Mouse (Mus musculus) CH12.LX (cell line): ENCODE results near the gene Mgat4d. TPM values are rescaled to one million over a fixed set of nuclear protein-coding genes. Genes with fewer than 3 reads are reported as not detected.

ENCODE experiments used
- DNase-seq: peaks from one replicate; pipeline ENCODE4 v3.0.0-alpha.2; 2013; ENCODE audit errors: extremely low read depth
- H3K27ac ChIP-seq: 2 replicates; pipeline ENCODE4 v1.5.1; 2012; ENCODE audit warnings: low read depth, mild to moderate bottlenecking, control low read depth, moderate library complexity; ENCODE audit not compliant: insufficient read depth
- H3K27me3 ChIP-seq: replicated peaks from 2 replicates; pipeline ENCODE3; 2012; ENCODE audit warnings: inconsistent platforms
- H3K36me3 ChIP-seq, 2 experiments: replicated peaks in 1 of 2; 2 replicates each; pipeline versions ENCODE3 to v1.6.1; 2012; ENCODE audit warnings: inconsistent platforms in 1 of 2, low read length in 1 of 2, mild to moderate bottlenecking in 1 of 2, mixed read lengths in 1 of 2, moderate library complexity in 1 of 2; ENCODE audit not compliant: control insufficient read depth in 1 of 2, insufficient read depth in 1 of 2
- H3K4me1 ChIP-seq, 2 experiments: 2 replicates each; pipeline ENCODE4 v1.6.1; 2012; ENCODE audit warnings: inconsistent platforms in 1 of 2, moderate library complexity in 1 of 2; ENCODE audit not compliant: insufficient read depth in 2 of 2, control insufficient read depth in 1 of 2
- H3K4me2 ChIP-seq: 2 replicates; pipeline ENCODE4 v1.6.1; 2012; ENCODE audit warnings: low read depth, mild to moderate bottlenecking, control low read depth; ENCODE audit not compliant: poor library complexity, insufficient read depth, severe bottlenecking
- H3K4me3 ChIP-seq, 3 experiments: fragments of 150-350 bp in 1 of 3; sonication (generic) in 1 of 3; replicated peaks in 1 of 3; 2 replicates each; pipeline versions ENCODE3 to v1.5.1; 2011 to 2012; ENCODE audit warnings: low read depth in 2 of 3, low read length in 2 of 3, mild to moderate bottlenecking in 2 of 3, moderate library complexity in 2 of 3, control low read depth in 1 of 3, improper control_type of control experiment in 1 of 3, inconsistent platforms in 1 of 3, mixed read lengths in 1 of 3; ENCODE audit not compliant: poor library complexity in 1 of 3
- H3K79me2 ChIP-seq: replicated peaks from 2 replicates; pipeline ENCODE4 v1.6.1; 2012; ENCODE audit warnings: mild to moderate bottlenecking, moderate library complexity; ENCODE audit not compliant: control insufficient read depth, poor library complexity, insufficient read depth, severe bottlenecking; ENCODE audit errors: extremely low read depth
- H3K9ac ChIP-seq: 2 replicates; pipeline ENCODE4 v1.6.1; 2012; ENCODE audit warnings: low read depth, mild to moderate bottlenecking, control low read depth, moderate library complexity; ENCODE audit not compliant: insufficient read depth
- H3K9me3 ChIP-seq: replicated peaks from 2 replicates; pipeline ENCODE3; 2012; ENCODE audit warnings: low read length, inconsistent platforms, mixed read lengths
- BHLHE40 ChIP-seq: IDR thresholded peaks from 2 replicates; pipeline ENCODE4 v1.6.1; 2011; ENCODE audit warnings: mild to moderate bottlenecking, low read depth, low read length, improper control_type of control experiment
- CHD2 ChIP-seq: IDR thresholded peaks from 2 replicates; pipeline ENCODE4 v1.6.1; 2011; ENCODE audit warnings: low read length, improper control_type of control experiment
- CTCF ChIP-seq, 2 experiments: IDR thresholded peaks in 1 of 2; conservative IDR thresholded peaks in 1 of 2; 2 replicates each; pipeline ENCODE4 v1.5.1; 2011 to 2012; ENCODE audit warnings: low read depth in 2 of 2, low read length in 2 of 2, improper control_type of control experiment in 1 of 2, inconsistent platforms in 1 of 2, mild to moderate bottlenecking in 1 of 2, moderate library complexity in 1 of 2
- ELF1 ChIP-seq: IDR thresholded peaks from 2 replicates; pipeline ENCODE4 v1.6.1; 2014; ENCODE audit warnings: low read depth, mild to moderate bottlenecking, inconsistent platforms, low read length, improper control_type of control experiment
- ETS1 ChIP-seq: conservative IDR thresholded peaks from 2 replicates; pipeline ENCODE4 v1.6.1; 2012; ENCODE audit warnings: low read depth, mild to moderate bottlenecking, inconsistent platforms, low read length, improper control_type of control experiment, moderate library complexity
- HCFC1 ChIP-seq: IDR thresholded peaks from 2 replicates; pipeline ENCODE4 v1.6.1; 2012; ENCODE audit warnings: low read depth, mild to moderate bottlenecking, inconsistent platforms, low read length, improper control_type of control experiment
- MAFK ChIP-seq: IDR thresholded peaks from 2 replicates; pipeline ENCODE4 v1.6.1; 2011; ENCODE audit warnings: low read length, improper control_type of control experiment; ENCODE audit not compliant: insufficient replicate concordance
- MAX ChIP-seq: IDR thresholded peaks from 2 replicates; pipeline ENCODE4 v1.6.1; 2011; ENCODE audit warnings: low read length, improper control_type of control experiment
- MAZ ChIP-seq: IDR thresholded peaks from 2 replicates; pipeline ENCODE4 v1.6.1; 2012; ENCODE audit warnings: low read depth, mild to moderate bottlenecking, inconsistent platforms, low read length, improper control_type of control experiment, moderate library complexity
- MEF2A ChIP-seq: IDR thresholded peaks from 2 replicates; pipeline ENCODE4 v1.6.1; 2014; ENCODE audit warnings: low read depth, mild to moderate bottlenecking, inconsistent platforms, low read length, improper control_type of control experiment, borderline replicate concordance
- NELFE ChIP-seq: IDR thresholded peaks from 2 replicates; pipeline ENCODE4 v1.6.1; 2011; ENCODE audit warnings: low read depth, low read length, improper control_type of control experiment
- NRF1 ChIP-seq: IDR thresholded peaks from 2 replicates; pipeline ENCODE4 v1.6.1; 2014; ENCODE audit warnings: low read depth, mild to moderate bottlenecking, inconsistent platforms, low read length, improper control_type of control experiment, moderate library complexity
- PAX5 ChIP-seq: IDR thresholded peaks from 2 replicates; pipeline ENCODE4 v1.6.1; 2012; ENCODE audit warnings: low read length, inconsistent platforms, mixed read lengths
- POLR2A ChIP-seq: IDR thresholded peaks from 2 replicates; pipeline ENCODE4 v1.6.1; 2011; ENCODE audit warnings: low read depth, mild to moderate bottlenecking, improper control_type of control experiment, low read length
- RCOR1 ChIP-seq: conservative IDR thresholded peaks from 2 replicates; pipeline ENCODE4 v1.6.1; 2012; ENCODE audit warnings: low read depth, mild to moderate bottlenecking, inconsistent platforms, low read length, improper control_type of control experiment
- SIN3A ChIP-seq: IDR thresholded peaks from 2 replicates; pipeline ENCODE4 v1.6.1; 2012; ENCODE audit warnings: low read length, improper control_type of control experiment, inconsistent platforms
- TBP ChIP-seq: conservative IDR thresholded peaks from 2 replicates; pipeline ENCODE4 v1.6.1; 2011; ENCODE audit warnings: low read depth, low read length, improper control_type of control experiment
- TCF12 ChIP-seq: IDR thresholded peaks from 2 replicates; pipeline ENCODE4 v1.6.1; 2014; ENCODE audit warnings: low read depth, mild to moderate bottlenecking, inconsistent platforms, low read length, improper control_type of control experiment
- UBTF ChIP-seq: IDR thresholded peaks from 2 replicates; pipeline ENCODE4 v1.6.1; 2012; ENCODE audit warnings: low read depth, mild to moderate bottlenecking, inconsistent platforms, low read length, improper control_type of control experiment, moderate library complexity
- USF1 ChIP-seq: IDR thresholded peaks from 2 replicates; pipeline ENCODE4 v1.6.1; 2014; ENCODE audit warnings: low read depth, mild to moderate bottlenecking, inconsistent platforms, low read length, improper control_type of control experiment
- USF2 ChIP-seq: conservative IDR thresholded peaks from 2 replicates; pipeline ENCODE4 v1.6.1; 2011; ENCODE audit warnings: low read depth, low read length, improper control_type of control experiment
- ZC3H11A ChIP-seq: IDR thresholded peaks from 2 replicates; pipeline ENCODE4 v1.6.1; 2012; ENCODE audit warnings: low read depth, mild to moderate bottlenecking, inconsistent platforms, low read length, improper control_type of control experiment
- ZMIZ1 ChIP-seq: IDR thresholded peaks from 2 replicates; pipeline ENCODE4 v1.6.1; 2012; ENCODE audit warnings: low read depth, mild to moderate bottlenecking, inconsistent platforms, low read length, improper control_type of control experiment
- ZNF384 ChIP-seq: IDR thresholded peaks from 2 replicates; pipeline ENCODE4 v1.6.1; 2012; ENCODE audit warnings: low read depth, low read length, improper control_type of control experiment, inconsistent platforms
- dilution Hi-C: fragments of 300-500 bp; cut with MboI; formaldehyde crosslinking; loops from 2 replicates; pipeline ENCODE4 v1.14.3; 2020; ENCODE audit warnings: low sequenced_read_pairs; ENCODE audit not compliant: extremely low pct_unique_long_range_greater_than_20kb, extremely low pct_ligation_motif_present
- in situ Hi-C: fragments of 300-500 bp; cut with MboI; formaldehyde crosslinking; loops from 3 replicates; pipeline ENCODE4 v1.14.3; 2019; ENCODE audit warnings: low sequenced_read_pairs, low pct_ligation_motif_present, low pct_unique_long_range_greater_than_20kb, mixed read lengths
- polyA plus RNA-seq: library from polyadenylated mRNA; unstranded; fragments of >175 nt; gene quantifications from 2 replicates; pipeline ENCODE4 v1.2.1, GENCODE M21; 2012; ENCODE audit warnings: low read depth; ENCODE audit not compliant: insufficient read length
- total RNA-seq, 2 experiments: library from RNA; depleted of rRNA; stranded (reverse); fragments of 300-350 nt in 1 of 2; fragments of >200 nt in 1 of 2; gene quantifications; 2 replicates each; pipeline ENCODE4 v1.2.3; 2012 to 2014

The Mgat4d gene
- total and polyA plus RNA-seq, 3 experiments: 0.17 TPM; not detected in 2

DNA sequence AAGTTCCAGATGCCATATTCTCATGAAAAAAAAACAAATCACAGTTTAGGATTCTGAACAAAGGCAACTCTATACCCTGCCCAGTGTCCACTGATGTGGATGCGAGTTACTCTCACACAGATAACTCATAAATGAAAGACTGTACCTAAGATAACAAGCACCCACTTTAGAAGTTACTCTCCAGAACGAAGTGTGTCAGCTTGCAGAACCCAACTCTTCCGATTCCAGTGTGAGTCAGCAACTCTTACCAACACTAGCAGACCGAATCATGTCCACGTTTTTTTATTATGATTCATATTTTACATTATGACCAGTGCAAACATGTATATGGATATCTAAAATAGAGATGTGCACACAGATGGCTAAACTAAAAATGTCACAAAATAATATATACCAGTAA is 20.4 kb upstream of the Mgat4d start:
- Histone ChIP-seq H3K4me3 (no peak overlapping the region), H3K27me3 (no peaks in the 10 kb centered on the region), H3K4me1 (peaks cover under 1 to 16% of the 10 kb centered on the region in 2 experiments), H3K27ac (no peak overlapping the region), H3K79me2 (no peaks in the 10 kb centered on the region; the same call in 1 of the 2 replicates), H3K9ac (no peak overlapping the region), H3K9me3 (no peaks in the 10 kb centered on the region), H3K36me3 (peaks cover 14 to 38% of the 10 kb centered on the region in 2 experiments), H3K4me2 (no peak overlapping the region)
- no peak for DNase-seq
- dilution Hi-C loops (no loop called here), in situ Hi-C loops (no loop called here)
- TF ChIP-seq NELFE (no peak), CHD2 (no peak), SIN3A (no peak), PAX5 (no peak), ZMIZ1 (no peak), UBTF (no peak)

DNA sequence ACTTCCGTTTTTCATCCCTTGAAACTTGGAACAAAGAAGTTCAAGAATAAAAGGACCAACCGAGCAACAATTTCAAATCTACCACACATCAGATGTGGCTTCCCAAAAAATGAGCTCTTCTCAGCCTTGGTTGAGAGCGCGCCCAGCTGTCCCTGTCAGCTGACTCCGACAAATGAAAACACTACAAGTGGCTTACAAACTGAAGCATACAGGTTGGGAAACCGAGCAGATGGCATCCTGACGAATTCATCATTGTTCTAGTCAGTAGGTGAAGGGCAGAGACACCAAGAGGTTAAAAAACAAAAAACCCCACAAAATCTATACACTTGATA is 16.7 kb upstream of the Mgat4d start:
- peak overlapping the region; percentile 77 for H3K9ac ChIP-seq
- peaks cover 14 to 28% of the 10 kb centered on the region in 2 experiments for H3K36me3 ChIP-seq
- peaks cover 2 to 20% of the 10 kb centered on the region in 2 experiments for H3K4me1 ChIP-seq
- in situ Hi-C loops: no loop called here
- dilution Hi-C loops: no loop called here
- peak overlapping the region; percentile 78 to 87 (median 84) for H3K4me3 ChIP-seq
- peak overlapping the region; percentile 85 for H3K4me2 ChIP-seq
- no peaks in the 10 kb centered on the region; the same call in 1 of the 2 replicates for H3K79me2 ChIP-seq
- peaks cover 16% of the 10 kb centered on the region for H3K27me3 ChIP-seq
- DNase-seq: peak; percentile 26
- H3K27ac ChIP-seq: no peak overlapping the region
- TF ChIP-seq RCOR1 (no peak), NRF1 (no peak), ETS1 (no peak), PAX5 (no peak), MAX (no peak), ZC3H11A (no peak), SIN3A (peak; percentile 62; the same call in 1 of the 2 replicates)
- no peaks in the 10 kb centered on the region for H3K9me3 ChIP-seq

DNA sequence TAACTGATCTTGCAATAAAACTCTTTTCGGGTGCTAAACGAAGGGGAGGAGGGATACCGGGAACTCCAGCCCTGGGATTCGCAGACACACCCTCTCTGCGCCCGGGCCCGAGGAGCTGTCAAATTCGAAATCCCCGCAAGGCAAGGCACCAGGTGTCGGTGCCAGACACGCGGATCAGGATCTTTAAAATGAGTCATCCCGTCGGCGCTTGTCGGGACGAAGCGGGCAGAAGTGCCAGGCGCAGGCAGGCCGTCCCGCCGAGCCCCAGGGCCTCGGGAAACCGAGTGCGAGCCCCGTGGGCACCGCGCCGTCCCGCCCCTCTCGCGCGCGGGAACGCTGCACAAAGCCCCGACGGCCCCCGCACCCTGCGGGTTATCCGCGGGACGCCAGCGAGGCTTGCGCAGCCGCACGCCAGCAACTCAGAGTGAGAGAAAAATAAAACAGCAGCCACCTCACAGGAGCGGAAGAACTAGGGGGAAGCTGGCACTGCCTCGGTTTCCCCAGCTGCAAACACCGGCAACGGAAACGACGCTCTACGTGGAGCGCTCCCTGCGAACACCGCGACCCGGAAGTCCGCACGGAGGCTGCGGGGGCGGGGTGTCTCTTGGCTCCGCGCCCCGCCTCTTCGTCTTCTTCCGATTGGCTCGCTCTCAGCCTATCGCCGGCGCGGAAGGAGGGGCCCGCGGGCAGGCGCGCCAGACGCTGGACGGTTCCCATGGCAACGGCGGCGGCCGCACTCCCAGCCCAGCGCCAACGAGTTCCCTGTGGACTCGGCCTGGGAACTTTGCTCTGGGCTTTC is 16.2 kb upstream of the Mgat4d start, which contains the start of gene Elmod2:
TSS of gene Elmod2 (minus strand) at position 588 of the 799 bp plus-strand sequence.
- DNase-seq: peak; percentile 94
- no peak within 1 kb of the TSS for H3K27ac ChIP-seq
- dilution Hi-C loops (no loop called here), in situ Hi-C loops (no loop called here)
- peaks cover 2 to 20% of the 10 kb centered on the region in 2 experiments for H3K4me1 ChIP-seq
- no peaks in the 10 kb centered on the region for H3K9me3 ChIP-seq
- H3K4me2 ChIP-seq: peak within 1 kb of the TSS; percentile 85
- H3K36me3 ChIP-seq: peaks cover 14 to 23% of the 10 kb centered on the region in 2 experiments
- H3K9ac ChIP-seq: peak within 1 kb of the TSS; percentile 77
- peaks cover 16% of the 10 kb centered on the region for H3K27me3 ChIP-seq
- H3K4me3 ChIP-seq: peak within 1 kb of the TSS; percentile 78 to 87 (median 84)
- H3K79me2 ChIP-seq: no peaks in the 10 kb centered on the region; the same call in 1 of the 2 replicates
- TF ChIP-seq CHD2 (0 out of 2 replicates have a peak, but pooled peaks have one; percentile 37), MEF2A (no peak), HCFC1 (peak; percentile 80), USF2 (no peak), NRF1 (peak; percentile 66), UBTF (no peak), ELF1 (peak; percentile 99), NELFE (peak; percentile 89), MAX (peak; percentile 31; the same call in 1 of the 2 replicates), TBP (0 out of 2 replicates have a peak, but pooled peaks have one; percentile 51), ETS1 (no peak), ZNF384 (no peak), POLR2A (peak; percentile 91), BHLHE40 (no peak), MAZ (peak; percentile 75), CTCF (conservative IDR thresholded peaks at IDR 0.05 in 1 of 2, IDR thresholded peaks at IDR 0.05 in 1 of 2; ENCODE audit: low read depth in 2 of 2, low read length in 2 of 2) (no peak), TCF12 (0 out of 2 replicates have a peak, but pooled peaks have one; percentile 54), USF1 (no peak), MAFK (no peak)
